Mouse (Mus musculus): Measurements from ENCODE around the gene Gtf2i. TPM values are rescaled to one million over a fixed set of nuclear protein-coding genes. Genes with fewer than 3 reads are reported as not detected.
A peak's percentile ranks its signal among the peaks of the same experiment; 100 is the strongest.

Gtf2i gene
- polyA plus RNA-seq, 1 experiment, result 44.7 TPM

DNA sequence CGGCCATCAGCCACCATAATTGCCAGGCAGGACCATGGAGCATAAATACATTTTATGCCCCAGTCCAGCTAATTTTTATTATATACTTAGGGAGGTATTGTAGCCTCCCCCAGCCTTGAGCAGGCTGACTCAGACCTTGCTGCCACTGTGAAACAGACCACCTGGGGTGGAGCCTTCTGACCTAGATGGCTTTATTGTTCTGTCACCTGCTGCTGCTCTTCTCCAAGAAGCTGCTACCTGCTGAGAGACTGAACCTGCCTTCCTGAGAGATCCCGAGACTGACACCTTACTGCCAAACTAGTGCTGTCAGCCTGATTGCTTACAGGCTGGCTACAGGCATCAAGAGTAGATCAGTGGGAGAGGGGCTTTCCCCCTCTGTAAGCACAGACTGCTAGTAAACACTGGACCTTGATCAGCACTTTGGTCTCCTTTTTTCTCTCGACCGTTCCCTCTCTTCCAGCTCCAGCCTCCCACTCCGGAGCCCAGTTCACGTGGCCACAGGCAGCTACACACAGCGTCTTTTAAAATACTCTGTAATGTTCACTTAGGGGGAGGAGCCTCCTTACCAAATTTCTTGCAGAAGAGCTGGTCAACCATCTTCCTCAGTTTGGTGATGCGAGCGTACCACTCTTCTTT, 54.4 kb downstream of the Gtf2i start:
- no peak overlapping the region for H3K4me3 ChIP-seq (ENCODE audit: extremely low read depth, insufficient read depth, insufficient read length)
- no peak overlapping the region for H3K27ac ChIP-seq (ENCODE audit: insufficient read depth, low read length)
- peaks cover 40% of the 10 kb centered on the region for H3K36me3 ChIP-seq (ENCODE audit: control insufficient read depth, insufficient read depth, low read length)
- no peaks in the 10 kb centered on the region for H3K4me1 ChIP-seq (ENCODE audit: control insufficient read depth, insufficient read depth, insufficient read length)
- DNase-seq (ENCODE audit: low read depth in 1 of 2, low spot score in 2 of 2), result no peak
- no peaks in the 10 kb centered on the region for H3K27me3 ChIP-seq (ENCODE audit: control insufficient read depth, insufficient read depth, low read length)
- TF ChIP-seq POLR2A (IDR thresholded peaks at IDR 0.05; ENCODE audit: low read depth, low read length), result no peak
- TF ChIP-seq CTCF (IDR thresholded peaks at IDR 0.05; ENCODE audit: extremely low read depth, insufficient read depth, insufficient read length, insufficient replicate concordance), result no peak
- 95% methylated on average over 9 of the region's 9 CpGs for WGBS

DNA sequence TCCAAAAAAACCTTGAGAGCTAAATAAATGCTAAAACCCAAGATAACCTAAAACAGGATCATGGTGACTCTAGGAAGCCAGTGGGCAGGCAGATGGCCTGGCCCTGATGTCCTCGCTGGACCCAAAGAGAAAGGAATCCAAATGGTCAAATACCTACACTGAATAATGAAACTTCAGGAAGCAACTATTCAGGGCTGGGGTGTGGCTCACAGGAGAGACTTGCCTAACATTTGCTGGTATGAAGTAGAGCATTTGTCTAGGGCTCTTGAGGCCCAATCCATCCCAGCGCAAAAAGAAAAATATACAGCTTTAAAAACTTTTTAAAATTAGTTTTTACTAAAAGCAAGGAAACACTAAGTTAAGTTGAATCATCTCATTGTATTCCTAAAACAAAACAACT, 55.6 kb downstream of the Gtf2i start:
- H3K4me1 ChIP-seq (ENCODE audit: control insufficient read depth, insufficient read depth, insufficient read length), result no peaks in the 10 kb centered on the region
- H3K27ac ChIP-seq (ENCODE audit: insufficient read depth, low read length), result no peak overlapping the region
- no peak for DNase-seq (ENCODE audit: low read depth in 1 of 2, low spot score in 2 of 2)
- TF ChIP-seq POLR2A (IDR thresholded peaks at IDR 0.05; ENCODE audit: low read depth, low read length), result no peak
- TF ChIP-seq CTCF (IDR thresholded peaks at IDR 0.05; ENCODE audit: extremely low read depth, insufficient read depth, insufficient read length, insufficient replicate concordance), result no peak
- H3K36me3 ChIP-seq (ENCODE audit: control insufficient read depth, insufficient read depth, low read length), result peaks cover 38% of the 10 kb centered on the region
- 90% methylated on average over 2 of the region's 2 CpGs for WGBS
- no peak overlapping the region for H3K4me3 ChIP-seq (ENCODE audit: extremely low read depth, insufficient read depth, insufficient read length)
- H3K27me3 ChIP-seq (ENCODE audit: control insufficient read depth, insufficient read depth, low read length), result no peaks in the 10 kb centered on the region

DNA sequence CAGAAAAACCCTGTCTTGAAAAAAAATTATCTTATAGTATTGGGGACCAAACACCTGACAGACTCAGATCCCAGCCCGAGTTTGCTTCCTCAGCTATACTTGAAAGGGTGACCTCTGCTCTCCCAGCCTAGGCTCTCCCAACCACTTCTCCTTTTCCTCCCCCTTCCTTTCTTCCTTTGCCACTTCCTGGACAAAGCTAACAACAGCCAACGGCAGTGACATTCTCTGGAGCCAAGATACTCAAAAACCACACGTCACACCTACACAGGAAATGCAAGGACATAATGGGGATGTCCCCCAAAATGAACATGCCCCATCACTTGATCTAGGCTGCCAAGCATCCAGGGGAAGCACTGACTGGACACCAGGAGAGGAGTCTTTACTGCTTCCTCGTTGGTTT, 56.2 kb downstream of the Gtf2i start:
- peaks cover 37% of the 10 kb centered on the region for H3K36me3 ChIP-seq (ENCODE audit: control insufficient read depth, insufficient read depth, low read length)
- WGBS, result 13% methylated on average over 4 of the region's 4 CpGs
- H3K4me3 ChIP-seq (ENCODE audit: extremely low read depth, insufficient read depth, insufficient read length), result no peak overlapping the region
- no peak overlapping the region for H3K27ac ChIP-seq (ENCODE audit: insufficient read depth, low read length)
- no peaks in the 10 kb centered on the region for H3K4me1 ChIP-seq (ENCODE audit: control insufficient read depth, insufficient read depth, insufficient read length)
- H3K27me3 ChIP-seq (ENCODE audit: control insufficient read depth, insufficient read depth, low read length), result no peaks in the 10 kb centered on the region
- TF ChIP-seq CTCF (IDR thresholded peaks at IDR 0.05; ENCODE audit: extremely low read depth, insufficient read depth, insufficient read length, insufficient replicate concordance) (no peak), POLR2A (IDR thresholded peaks at IDR 0.05; ENCODE audit: low read depth, low read length) (no peak)
- DNase-seq (ENCODE audit: low read depth in 1 of 2, low spot score in 2 of 2), result no peak

- Histone ChIP-seq H3K36me3 (ENCODE audit: control insufficient read depth, insufficient read depth, low read length) (peaks cover 34% of the 10 kb centered on the region), H3K27ac (ENCODE audit: insufficient read depth, low read length) (no peak overlapping the region), H3K27me3 (ENCODE audit: control insufficient read depth, insufficient read depth, low read length) (no peaks in the 10 kb centered on the region), H3K4me3 (ENCODE audit: extremely low read depth, insufficient read depth, insufficient read length) (no peak overlapping the region), H3K4me1 (ENCODE audit: control insufficient read depth, insufficient read depth, insufficient read length) (no peaks in the 10 kb centered on the region)
- 73% methylated on average over 13 of the region's 13 CpGs for WGBS
- no peak for DNase-seq (ENCODE audit: low read depth in 1 of 2, low spot score in 2 of 2)
- TF ChIP-seq CTCF (IDR thresholded peaks at IDR 0.05; ENCODE audit: extremely low read depth, insufficient read depth, insufficient read length, insufficient replicate concordance), result no peak
- TF ChIP-seq POLR2A (IDR thresholded peaks at IDR 0.05; ENCODE audit: low read depth, low read length), result no peak
Observed at GRCm38 (mm10) chr5:134257349-134258031, 57.1 kb downstream of the Gtf2i start.

- Histone ChIP-seq H3K4me1 (ENCODE audit: control insufficient read depth, insufficient read depth, insufficient read length) (no peaks in the 10 kb centered on the region), H3K27ac (ENCODE audit: insufficient read depth, low read length) (no peak overlapping the region), H3K36me3 (ENCODE audit: control insufficient read depth, insufficient read depth, low read length) (peaks cover 33% of the 10 kb centered on the region), H3K27me3 (ENCODE audit: control insufficient read depth, insufficient read depth, low read length) (no peaks in the 10 kb centered on the region), H3K4me3 (ENCODE audit: extremely low read depth, insufficient read depth, insufficient read length) (no peak overlapping the region)
- WGBS, result 94% methylated on average over 10 of the region's 10 CpGs
- DNase-seq (ENCODE audit: low read depth in 1 of 2, low spot score in 2 of 2), result no peak
- TF ChIP-seq POLR2A (IDR thresholded peaks at IDR 0.05; ENCODE audit: low read depth, low read length), result no peak
- TF ChIP-seq CTCF (IDR thresholded peaks at IDR 0.05; ENCODE audit: extremely low read depth, insufficient read depth, insufficient read length, insufficient replicate concordance), result no peak
Observed at GRCm38 (mm10) chr5:134255294-134255693, 59.3 kb downstream of the Gtf2i start.

DNA sequence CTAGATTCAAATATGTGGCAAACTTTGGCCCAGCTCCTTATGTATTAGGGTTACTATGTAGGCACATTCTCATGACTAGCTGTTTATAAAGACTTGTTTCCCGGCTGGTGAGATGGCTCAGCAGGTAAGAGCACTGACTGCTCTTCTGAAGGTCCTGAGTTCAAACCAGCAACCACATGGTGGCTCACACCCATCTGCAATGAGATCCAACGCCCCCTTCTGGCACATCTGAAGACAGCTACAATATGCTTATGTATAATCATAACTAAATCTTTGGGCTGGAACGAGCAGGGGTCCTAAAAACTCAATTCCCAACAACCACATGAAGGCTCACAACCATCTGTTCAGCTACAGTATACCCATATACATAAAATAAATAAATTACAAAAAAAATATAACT, 60.8 kb downstream of the Gtf2i start:
- WGBS, result 73% methylated on average over 3 of the region's 3 CpGs
- no peaks in the 10 kb centered on the region for H3K4me1 ChIP-seq (ENCODE audit: control insufficient read depth, insufficient read depth, insufficient read length)
- no peak for TF ChIP-seq POLR2A (IDR thresholded peaks at IDR 0.05; ENCODE audit: low read depth, low read length)
- peak; percentile 10; the same call in 1 of the 2 replicates for TF ChIP-seq CTCF (IDR thresholded peaks at IDR 0.05; ENCODE audit: extremely low read depth, insufficient read depth, insufficient read length, insufficient replicate concordance)
- DNase-seq (ENCODE audit: low read depth in 1 of 2, low spot score in 2 of 2), result no peak
- H3K27ac ChIP-seq (ENCODE audit: insufficient read depth, low read length), result no peak overlapping the region
- H3K27me3 ChIP-seq (ENCODE audit: control insufficient read depth, insufficient read depth, low read length), result no peaks in the 10 kb centered on the region
- H3K4me3 ChIP-seq (ENCODE audit: extremely low read depth, insufficient read depth, insufficient read length), result no peak overlapping the region
- H3K36me3 ChIP-seq (ENCODE audit: control insufficient read depth, insufficient read depth, low read length), result peaks cover 38% of the 10 kb centered on the region

GRCm38 (mm10) chr5:134251083-134251482, 63.5 kb downstream of the Gtf2i start:
- 100% methylated on average over 4 of the region's 4 CpGs for WGBS

More at GRCm38 (mm10) chr5:134251083-134251482, 63.5 kb downstream of the Gtf2i start:
- Histone ChIP-seq H3K4me1 (ENCODE audit: control insufficient read depth, insufficient read depth, insufficient read length) (no peaks in the 10 kb centered on the region), H3K36me3 (ENCODE audit: control insufficient read depth, insufficient read depth, low read length) (peaks cover 57% of the 10 kb centered on the region), H3K27me3 (ENCODE audit: control insufficient read depth, insufficient read depth, low read length) (no peaks in the 10 kb centered on the region), H3K27ac (ENCODE audit: insufficient read depth, low read length) (no peak overlapping the region), H3K4me3 (ENCODE audit: extremely low read depth, insufficient read depth, insufficient read length) (no peak overlapping the region)
- no peak for DNase-seq (ENCODE audit: low read depth in 1 of 2, low spot score in 2 of 2)
- no peak for TF ChIP-seq CTCF (IDR thresholded peaks at IDR 0.05; ENCODE audit: extremely low read depth, insufficient read depth, insufficient read length, insufficient replicate concordance)
- no peak for TF ChIP-seq POLR2A (IDR thresholded peaks at IDR 0.05; ENCODE audit: low read depth, low read length)
